Mouse (Mus musculus) G1E-ER4 (cell line): ENCODE data around the gene Ogfrl1. TPM values are rescaled to one million over a fixed set of nuclear protein-coding genes. Genes with fewer than 3 reads are reported as not detected.

ENCODE experiments used
- GATA1 ChIP-seq: IDR thresholded peaks from one replicate; pipeline ENCODE4 v1.8.0; 2012; ENCODE audit warnings: low read length, inconsistent platforms
- polyA plus RNA-seq: library from polyadenylated mRNA; stranded (reverse); fragments of >175 nt; gene quantifications from 2 replicates; pipeline ENCODE4 v1.2.3, GENCODE M21; 2012

Gene Ogfrl1
- polyA plus RNA-seq, result 7.0 and 10.2 TPM in 2 replicates

DNA sequence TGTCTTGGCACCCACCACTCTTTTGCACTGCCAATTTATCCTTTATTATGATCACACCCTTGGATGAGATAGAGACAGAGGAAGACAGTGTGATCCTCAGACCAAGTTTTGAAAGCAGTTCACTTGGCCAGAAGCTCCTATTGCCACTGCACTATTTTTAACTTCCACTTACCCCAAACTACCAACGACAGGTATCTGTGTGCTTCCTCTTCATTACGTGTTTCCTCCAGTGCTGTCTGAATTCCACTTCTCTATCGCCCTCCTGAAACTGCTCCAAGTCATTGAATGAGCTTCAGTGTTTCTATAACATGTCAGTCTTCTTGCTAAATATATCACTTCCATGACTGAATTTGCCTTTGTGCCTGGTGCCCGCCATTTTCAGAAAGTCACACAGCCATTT lies at the start of gene Ogfrl1:
Ogfrl1 (minus strand) TSS at position 150 of the 400 bp plus-strand sequence.
- TF ChIP-seq GATA1, result no peak

DNA sequence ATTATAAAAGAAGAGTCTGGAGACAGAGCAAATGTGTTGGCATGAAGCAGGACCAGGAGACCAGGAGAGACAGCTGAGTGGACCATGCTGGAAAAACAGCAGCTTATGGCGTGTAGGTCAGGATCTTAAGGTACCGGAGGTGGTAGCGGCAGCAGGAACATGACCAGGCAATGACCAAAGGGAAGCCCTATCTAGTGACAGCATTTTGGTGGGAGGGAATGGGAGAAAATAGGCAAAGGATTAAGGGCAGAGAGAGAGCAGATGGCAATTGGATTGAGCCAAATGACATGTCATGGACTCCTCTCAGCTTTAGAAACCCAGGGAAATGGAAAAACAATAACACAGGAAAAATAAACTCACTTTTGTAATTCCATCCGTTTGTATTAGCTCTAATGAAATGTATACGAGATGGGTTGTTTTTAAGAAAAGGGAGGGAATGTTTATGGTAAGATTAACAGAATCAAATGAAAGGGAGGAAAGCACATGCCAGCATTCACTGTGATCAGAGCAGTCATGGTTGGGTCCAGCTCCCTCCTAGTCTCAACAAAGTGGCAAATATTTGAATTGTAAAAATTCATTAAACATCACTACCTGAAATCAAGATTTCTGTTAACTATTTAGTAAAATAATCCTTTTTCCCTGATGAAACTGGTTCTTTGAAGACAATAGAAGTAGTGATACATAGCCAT lies 48.3 kb upstream of the Ogfrl1 start:
- TF ChIP-seq GATA1, result no peak

DNA sequence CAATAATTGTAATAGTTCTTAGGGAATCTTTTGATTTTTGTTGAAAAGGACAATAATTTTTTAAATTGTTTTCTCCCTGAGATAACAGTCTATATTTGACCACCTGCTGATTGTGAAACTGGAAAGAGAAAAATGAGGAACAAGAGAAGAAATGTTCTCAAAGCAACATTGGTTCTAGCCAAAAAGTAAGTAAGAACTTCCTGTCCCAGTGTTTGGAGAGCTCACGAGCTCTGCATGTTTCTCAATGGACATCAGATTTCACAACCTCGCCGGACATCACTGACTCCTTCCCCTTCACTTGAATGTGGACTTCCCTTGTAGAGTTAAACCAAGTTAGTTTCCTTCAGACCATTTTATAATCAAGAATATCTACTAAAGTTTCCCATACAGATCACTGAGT lies 36.0 kb upstream of the Ogfrl1 start:
- TF ChIP-seq GATA1, result no peak

DNA sequence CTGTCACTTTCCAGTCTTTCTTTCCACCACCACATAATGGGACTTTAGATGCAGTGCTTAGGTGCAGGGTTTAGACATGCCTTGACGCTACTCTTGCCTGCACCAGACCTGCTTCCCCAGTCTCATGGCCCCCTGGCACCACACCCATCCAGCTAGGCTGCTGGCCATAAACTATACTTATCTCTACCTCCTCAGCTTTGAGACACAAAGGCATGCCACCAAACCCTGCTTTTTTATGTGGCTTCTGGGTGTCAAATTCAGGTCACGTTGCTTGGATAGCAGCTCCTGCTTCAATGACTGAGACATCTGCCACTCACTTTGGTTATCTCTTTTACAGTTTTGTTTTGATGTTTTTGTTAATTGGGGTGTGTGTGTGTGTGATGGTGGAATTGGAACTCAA lies 28.9 kb upstream of the Ogfrl1 start:
- TF ChIP-seq GATA1, result no peak

DNA sequence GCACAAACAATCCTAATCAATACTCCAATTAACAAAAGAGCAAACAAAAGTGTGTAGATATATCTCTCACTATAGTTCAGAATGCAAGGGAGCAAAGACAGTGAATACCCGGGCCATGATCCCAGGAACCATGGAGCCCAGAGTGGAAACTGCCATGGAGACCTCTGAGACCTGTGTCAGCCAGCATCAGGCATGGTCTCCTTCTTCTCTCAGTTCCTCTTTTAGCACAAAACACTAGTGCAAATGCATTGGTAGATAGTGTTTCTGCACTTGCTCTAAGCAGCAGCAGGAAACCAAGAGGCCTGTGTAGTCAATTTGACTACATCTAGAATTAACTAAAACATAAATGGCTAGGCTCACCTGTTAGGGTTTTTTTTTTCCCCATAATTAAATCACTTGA lies 21.4 kb upstream of the Ogfrl1 start:
- no peak for TF ChIP-seq GATA1

DNA sequence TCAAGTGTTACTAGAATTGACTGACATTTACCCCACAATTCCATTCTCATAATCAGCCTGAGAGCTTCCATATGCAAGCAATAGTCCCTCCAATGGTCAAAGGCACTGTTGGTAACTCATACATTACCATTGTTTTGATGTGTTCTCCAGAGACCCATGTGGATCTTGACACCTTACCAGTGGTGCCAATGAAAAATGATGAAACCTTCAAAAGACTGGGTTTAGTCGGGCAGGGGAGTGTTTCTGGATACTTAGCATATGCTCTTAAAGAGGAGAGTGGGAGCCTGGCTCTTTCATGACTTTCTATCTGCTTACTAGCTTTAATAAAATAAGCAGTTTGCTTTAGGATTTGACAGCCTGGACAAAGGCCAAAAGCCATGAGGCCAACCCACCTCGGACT lies 20.5 kb upstream of the Ogfrl1 start:
- TF ChIP-seq GATA1, result no peak

DNA sequence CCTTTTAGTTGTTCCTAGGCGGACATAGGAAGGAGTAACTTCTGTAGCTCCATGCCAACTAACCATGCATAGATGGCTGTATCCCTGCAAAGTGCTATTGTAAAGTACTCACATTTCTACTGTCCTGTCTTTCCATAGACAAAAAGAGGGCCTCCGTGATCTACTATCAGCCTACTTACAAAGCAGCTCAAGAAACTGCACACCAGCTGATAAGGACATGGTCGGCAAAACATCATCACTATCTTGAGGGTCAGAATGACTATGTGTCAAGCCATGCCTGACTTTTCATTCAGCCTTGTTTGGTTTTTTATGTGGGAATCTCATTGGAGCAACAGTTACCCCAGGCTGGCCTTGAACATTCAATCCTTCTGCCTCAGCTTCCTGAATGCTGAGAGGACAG lies 20.0 kb upstream of the Ogfrl1 start:
- TF ChIP-seq GATA1, result no peak

DNA sequence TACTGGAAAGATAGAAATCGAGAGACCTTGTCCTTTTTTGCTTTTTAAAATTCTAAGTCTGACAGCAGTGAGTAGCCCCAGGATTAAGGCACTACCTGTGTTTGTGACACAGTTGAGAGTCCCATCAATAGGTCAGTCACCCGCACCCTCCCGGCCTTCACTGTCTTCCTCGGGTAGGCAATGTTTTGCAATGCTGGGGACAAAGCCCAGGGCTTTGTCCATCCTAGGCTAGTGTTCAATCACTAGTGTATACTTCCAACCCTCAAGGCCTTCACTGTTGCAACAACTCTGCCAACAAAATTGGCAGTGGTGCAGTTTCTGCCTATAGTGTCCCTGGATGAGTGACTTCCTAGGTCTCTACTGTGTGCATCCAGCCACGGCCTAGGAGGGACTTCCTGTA lies 14.0 kb upstream of the Ogfrl1 start:
- TF ChIP-seq GATA1, result no peak

DNA sequence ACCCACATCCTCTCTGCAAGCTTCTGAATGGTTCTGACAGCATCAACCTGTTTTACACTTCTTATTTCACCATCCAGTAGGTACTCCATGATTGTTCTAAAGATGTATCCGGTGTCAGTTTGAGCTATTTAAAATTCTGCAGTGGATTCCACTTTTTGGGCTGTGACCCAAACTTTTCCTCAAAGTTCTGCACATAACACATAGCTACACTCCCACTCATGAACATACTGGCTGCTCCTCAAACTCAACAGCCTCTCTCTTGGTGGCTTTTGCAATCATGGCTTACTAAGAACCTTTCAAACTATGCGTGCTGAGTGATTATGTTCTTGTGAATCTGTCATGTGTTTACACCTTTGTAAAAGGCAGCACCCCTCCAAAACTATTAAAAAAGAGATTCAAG lies 12.4 kb upstream of the Ogfrl1 start:
- TF ChIP-seq GATA1, result no peak

DNA sequence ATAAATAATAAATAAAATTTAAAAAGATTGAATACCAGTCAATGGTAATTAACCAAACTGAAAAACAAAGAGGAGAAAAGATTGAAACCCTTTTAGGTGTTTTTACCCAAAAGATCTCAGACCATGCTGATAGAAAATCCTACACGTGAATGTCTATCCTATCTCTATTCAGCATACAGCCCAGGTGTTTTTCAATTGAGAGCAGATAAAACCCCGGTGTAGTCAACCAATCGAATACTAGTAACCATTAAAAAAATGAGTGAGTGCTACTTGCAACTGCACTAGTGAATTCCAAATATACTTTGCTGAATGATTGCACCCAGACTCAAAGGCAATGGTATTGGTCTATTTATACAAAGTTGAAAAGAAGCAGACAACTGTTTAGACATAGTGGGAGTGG lies 4.8 kb upstream of the Ogfrl1 start:
- no peak for TF ChIP-seq GATA1

DNA sequence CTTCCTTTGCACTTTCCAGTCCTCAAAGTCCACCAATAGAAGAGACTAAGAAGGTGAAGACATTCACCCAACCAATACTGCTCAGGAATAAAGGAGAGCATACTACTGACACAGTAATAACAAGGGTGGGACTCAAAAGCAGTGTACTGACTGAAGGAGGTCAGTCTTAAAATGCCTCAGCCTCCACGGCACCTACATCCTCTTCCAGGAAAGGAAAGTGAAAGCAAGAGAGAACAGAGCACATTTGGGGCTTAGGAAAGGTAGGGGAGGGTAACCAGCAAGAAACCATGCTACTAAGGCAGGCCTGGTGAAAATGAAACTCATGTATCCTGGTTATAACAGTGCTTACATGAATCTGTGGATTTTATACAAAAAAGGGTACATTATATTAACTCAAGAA lies 2.0 kb upstream of the Ogfrl1 start:
- no peak for TF ChIP-seq GATA1

DNA sequence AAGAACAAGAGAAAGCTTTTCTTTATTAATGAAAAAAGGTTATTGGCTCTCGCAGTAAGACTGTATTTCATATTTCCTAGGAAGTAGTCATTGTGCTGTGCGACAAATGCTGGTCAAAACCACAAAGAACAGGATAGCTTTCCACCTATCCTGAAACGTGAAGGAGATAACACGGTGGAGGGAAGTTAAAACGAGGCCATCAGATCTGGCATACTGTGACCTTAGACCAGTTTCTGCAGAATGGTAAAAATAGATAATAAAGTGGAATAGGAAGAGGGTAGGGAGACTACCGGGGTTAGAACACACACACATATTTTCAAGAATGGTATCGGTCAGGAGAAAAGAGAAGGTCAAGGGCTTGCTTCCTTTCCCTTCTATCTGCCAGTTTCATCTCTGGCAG lies 5.8 kb downstream of the Ogfrl1 start:
- TF ChIP-seq GATA1, result no peak

DNA sequence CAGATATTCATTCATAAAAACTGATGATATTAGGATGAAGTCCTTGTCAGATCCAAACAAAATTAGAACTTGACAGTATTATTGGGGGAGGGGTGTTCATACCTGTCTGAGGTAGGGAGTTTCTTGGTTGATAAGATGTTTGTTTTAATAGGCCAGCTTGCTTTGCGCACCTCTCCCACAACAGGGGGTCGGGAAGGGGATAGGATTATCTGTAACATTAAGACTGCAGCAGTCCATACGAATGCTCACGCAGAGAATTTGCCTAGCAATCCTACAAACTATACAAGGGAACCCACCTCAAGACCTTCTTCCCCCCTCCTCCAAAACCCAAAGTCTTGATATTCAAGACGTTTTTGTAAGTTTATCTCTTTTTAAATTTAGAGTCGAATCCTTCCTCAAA lies 13.2 kb downstream of the Ogfrl1 start:
- no peak for TF ChIP-seq GATA1

DNA sequence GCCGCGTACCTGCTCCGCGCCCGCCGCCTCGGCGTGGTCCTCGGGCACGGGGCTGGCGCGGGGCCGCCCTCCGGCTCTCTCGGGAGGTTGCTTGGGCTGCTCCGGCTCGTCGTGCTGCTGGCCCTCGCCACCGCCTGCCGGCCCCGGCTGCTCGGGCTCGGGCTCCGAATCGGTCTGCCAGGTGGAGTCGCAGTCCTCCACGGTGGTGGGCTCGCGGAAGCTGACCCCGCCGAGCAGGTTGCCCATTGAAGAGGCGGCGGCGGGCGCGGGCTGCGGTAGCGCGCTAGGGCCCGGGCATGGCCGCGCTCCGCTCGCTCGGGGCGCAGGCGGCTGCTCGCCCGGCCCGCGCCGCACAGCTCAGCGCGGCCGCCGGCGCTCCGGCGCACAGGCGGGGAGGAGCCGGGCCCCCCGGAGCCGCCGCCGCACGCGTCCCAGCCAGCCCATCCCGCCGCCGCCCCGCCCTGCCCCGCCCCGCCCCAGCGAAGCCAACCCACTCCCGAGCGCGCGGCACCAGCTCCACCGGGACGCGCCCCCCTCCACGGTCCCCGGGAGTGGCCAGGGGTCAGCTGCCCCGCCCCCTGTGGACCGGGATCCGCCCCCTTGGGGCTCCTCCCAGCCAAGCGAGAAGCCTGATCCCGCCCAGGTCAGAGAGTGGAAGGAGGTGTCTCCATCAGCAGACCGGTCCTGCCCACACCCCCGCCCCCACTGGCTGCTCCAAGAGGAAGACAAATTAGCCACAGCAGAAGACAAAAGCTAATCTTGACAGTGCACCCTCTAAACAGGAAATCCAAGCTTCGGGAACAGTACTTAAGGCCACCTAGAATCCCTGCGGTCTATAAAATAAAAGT lies 14.5 kb downstream of the Ogfrl1 start:
- TF ChIP-seq GATA1, result no peak

DNA sequence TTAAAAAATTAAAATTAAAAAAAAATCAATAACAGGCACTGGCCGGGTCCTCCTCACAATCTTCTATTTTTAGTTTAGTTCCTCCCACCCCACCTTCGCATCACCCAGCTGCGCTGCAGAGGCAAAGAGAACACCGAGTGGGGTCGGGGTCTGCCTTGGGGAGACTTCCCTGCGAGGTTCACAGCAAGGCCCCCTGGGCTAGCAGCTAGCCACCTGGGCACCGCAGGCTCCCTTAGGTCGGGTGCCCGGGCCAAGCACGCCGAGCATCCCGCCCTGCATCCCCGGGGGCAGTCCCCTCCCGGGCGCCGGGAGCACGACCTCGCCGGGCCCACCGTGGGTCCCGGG lies 15.1 kb downstream of the Ogfrl1 start:
- no peak for TF ChIP-seq GATA1

DNA sequence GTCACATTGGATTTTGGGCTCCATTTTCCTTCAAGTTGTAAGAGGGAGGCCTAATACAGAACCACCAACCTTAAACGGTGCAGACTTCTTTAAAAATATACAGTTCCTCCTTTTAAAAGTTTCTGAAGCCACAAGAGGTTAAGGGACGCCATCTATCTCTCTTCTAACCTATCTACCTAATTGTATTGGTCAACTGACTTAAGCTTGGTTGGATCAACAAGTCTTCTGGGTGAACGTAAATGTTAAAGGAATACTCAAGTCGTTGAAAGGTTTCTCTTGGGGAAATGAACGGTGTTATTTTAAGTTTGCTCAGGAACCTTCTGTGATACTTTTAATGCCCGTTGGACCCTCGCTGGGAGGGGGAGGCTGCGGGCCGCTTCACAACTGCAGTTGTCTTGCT lies 15.5 kb downstream of the Ogfrl1 start:
- no peak for TF ChIP-seq GATA1
